Mouse (Mus musculus): ENCODE measurements around the gene Slc7a7. TPM values are rescaled to one million over a fixed set of nuclear protein-coding genes. Genes with fewer than 3 reads are reported as not detected.

Gene Slc7a7
- polyA plus RNA-seq, 1 experiment from 2014 or later = 7.9 TPM

DNA sequence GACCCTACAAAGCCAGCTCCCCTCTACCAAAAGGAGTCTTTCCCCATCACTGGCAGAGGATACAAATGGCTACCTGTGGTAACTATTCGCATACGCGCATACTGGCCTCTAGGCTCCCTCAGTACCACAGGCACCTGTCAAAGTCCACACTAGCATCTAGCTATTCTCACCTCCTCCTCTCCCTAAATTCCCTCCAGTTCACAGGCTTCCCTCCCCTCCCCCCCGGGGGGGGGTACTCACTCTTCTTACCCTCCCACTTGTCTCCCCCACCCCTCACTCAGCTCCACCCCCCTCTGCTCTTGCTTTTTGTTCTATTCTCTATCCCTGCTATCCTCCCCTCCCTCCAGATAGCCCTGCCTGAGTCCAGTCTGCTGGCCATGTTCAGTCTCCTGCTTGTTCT, 37.0 kb downstream of the Slc7a7 start:
- no peaks in the 10 kb centered on the region; the same call in 1 of the 2 replicates for H3K4me1 ChIP-seq (replicated peaks)
- no peak overlapping the region for H3K4me2 ChIP-seq
- H3K4me3 ChIP-seq = no peak overlapping the region
- no peak overlapping the region for H3K9ac ChIP-seq
- no peaks in the 10 kb centered on the region for H3K9me3 ChIP-seq
- no peak overlapping the region for H3K27ac ChIP-seq (replicated peaks)
- WGBS = 72% methylated on average over 4 of the region's 4 CpGs
- no peak for ATAC-seq (ENCODE audit: low read depth)
- H3K27me3 ChIP-seq = no peaks in the 10 kb centered on the region
- H3K36me3 ChIP-seq = no peaks in the 10 kb centered on the region

GRCm38 (mm10) chr14:54379571-54379970, 38.0 kb downstream of the Slc7a7 start:
- 67% methylated on average over 13 of the region's 13 CpGs for WGBS

DNA sequence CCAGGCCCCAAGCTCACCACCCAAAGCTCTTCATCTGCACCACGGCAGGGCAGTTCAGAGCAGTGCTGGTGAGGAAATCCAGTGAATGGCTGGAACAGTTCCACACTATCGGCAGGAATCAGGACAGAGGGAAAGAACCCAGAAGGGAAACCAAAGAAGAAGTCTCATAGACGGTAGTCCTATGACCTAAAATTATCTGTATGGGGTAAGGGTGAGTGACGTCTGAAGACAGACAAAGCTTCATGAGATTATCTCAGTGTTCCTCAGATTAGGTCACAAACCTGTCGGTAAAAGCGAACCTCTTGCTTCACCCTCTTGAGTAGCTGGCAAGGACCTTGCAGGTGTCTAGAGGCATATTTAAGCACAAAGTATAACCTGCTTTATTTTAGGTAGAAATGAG, 40.4 kb downstream of the Slc7a7 start:
- H3K4me2 ChIP-seq = no peak overlapping the region
- H3K9me3 ChIP-seq = no peaks in the 10 kb centered on the region
- no peaks in the 10 kb centered on the region for H3K36me3 ChIP-seq
- no peaks in the 10 kb centered on the region for H3K27me3 ChIP-seq
- H3K4me1 ChIP-seq (replicated peaks) = no peaks in the 10 kb centered on the region
- no peak overlapping the region for H3K4me3 ChIP-seq
- no peak for ATAC-seq (ENCODE audit: low read depth)
- no peak overlapping the region for H3K9ac ChIP-seq
- no peak overlapping the region for H3K27ac ChIP-seq (replicated peaks)
- 91% methylated on average over 6 of the region's 6 CpGs for WGBS

More at GRCm38 (mm10) chr14:54379571-54379970, 38.0 kb downstream of the Slc7a7 start:
- no peaks in the 10 kb centered on the region for H3K27me3 ChIP-seq
- H3K9ac ChIP-seq = no peak overlapping the region
- H3K4me3 ChIP-seq = no peak overlapping the region
- no peak overlapping the region for H3K4me2 ChIP-seq
- H3K27ac ChIP-seq (replicated peaks) = no peak overlapping the region
- ATAC-seq (ENCODE audit: low read depth) = no peak
- no peaks in the 10 kb centered on the region for H3K36me3 ChIP-seq
- no peaks in the 10 kb centered on the region for H3K9me3 ChIP-seq
- no peaks in the 10 kb centered on the region; the same call in 1 of the 2 replicates for H3K4me1 ChIP-seq (replicated peaks)

DNA sequence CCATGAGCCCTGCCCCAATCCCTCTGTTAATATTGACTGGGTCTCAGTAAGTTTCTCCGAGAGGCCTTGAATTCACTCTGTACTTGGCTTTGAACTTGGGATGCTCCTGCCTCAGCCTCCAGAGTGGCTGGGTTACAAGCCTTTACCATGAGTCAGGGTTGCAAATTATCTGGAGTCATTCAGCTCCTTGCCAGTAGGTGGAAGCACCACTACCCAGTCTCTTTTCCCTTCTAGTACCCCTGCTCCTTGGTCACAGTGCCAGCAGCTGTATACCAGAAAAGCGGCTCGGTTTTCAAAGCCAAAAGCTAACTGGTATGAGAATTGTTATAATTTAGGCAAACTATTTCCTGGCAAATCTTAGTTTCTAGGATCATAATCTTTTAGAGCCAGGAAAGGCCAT, 41.7 kb downstream of the Slc7a7 start:
- no peak overlapping the region for H3K4me2 ChIP-seq
- H3K4me3 ChIP-seq = no peak overlapping the region
- H3K9me3 ChIP-seq = no peaks in the 10 kb centered on the region
- WGBS = 77% methylated on average over 3 of the region's 3 CpGs
- H3K27me3 ChIP-seq = no peaks in the 10 kb centered on the region
- H3K27ac ChIP-seq (replicated peaks) = no peak overlapping the region
- peaks cover 9% of the 10 kb centered on the region for H3K36me3 ChIP-seq
- H3K4me1 ChIP-seq (replicated peaks) = no peaks in the 10 kb centered on the region
- no peak for ATAC-seq (ENCODE audit: low read depth)
- no peak overlapping the region for H3K9ac ChIP-seq

DNA sequence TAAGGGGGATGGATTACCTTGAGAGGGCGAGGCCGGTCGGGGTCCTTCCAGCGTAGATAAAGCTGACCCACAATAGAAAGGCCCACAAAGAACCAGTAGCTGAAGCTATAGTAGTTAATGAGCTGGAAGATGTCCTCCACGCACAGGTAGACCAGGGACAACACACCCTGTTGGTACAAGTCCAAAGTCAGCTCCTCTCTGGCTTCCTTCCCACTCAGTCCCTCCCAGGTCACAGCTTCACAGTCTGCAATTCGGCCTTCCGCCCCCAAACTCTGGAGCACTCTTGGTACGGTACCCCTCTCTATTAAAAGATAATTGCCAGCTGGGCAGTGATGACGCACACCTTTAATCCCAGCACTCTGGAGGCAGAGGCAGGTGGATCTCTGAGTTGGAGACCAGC, 44.7 kb downstream of the Slc7a7 start:
- H3K27ac ChIP-seq (replicated peaks) = no peak overlapping the region
- WGBS = 95% methylated on average over 9 of the region's 9 CpGs
- H3K9me3 ChIP-seq = no peaks in the 10 kb centered on the region
- H3K27me3 ChIP-seq = no peaks in the 10 kb centered on the region
- H3K4me2 ChIP-seq = no peak overlapping the region
- no peak overlapping the region for H3K4me3 ChIP-seq
- H3K36me3 ChIP-seq = peaks cover 39% of the 10 kb centered on the region
- no peak overlapping the region for H3K9ac ChIP-seq
- ATAC-seq (ENCODE audit: low read depth) = no peak
- H3K4me1 ChIP-seq (replicated peaks) = no peaks in the 10 kb centered on the region

- no peaks in the 10 kb centered on the region for H3K4me1 ChIP-seq (replicated peaks)
- no peak overlapping the region for H3K27ac ChIP-seq (replicated peaks)
- no peaks in the 10 kb centered on the region for H3K9me3 ChIP-seq
- peak; percentile 52 for ATAC-seq (ENCODE audit: low read depth)
- WGBS = 97% methylated on average over 10 of the region's 10 CpGs
- H3K9ac ChIP-seq = no peak overlapping the region
- H3K36me3 ChIP-seq = peaks cover 53% of the 10 kb centered on the region
- no peaks in the 10 kb centered on the region for H3K27me3 ChIP-seq
- no peak overlapping the region for H3K4me3 ChIP-seq
- H3K4me2 ChIP-seq = no peak overlapping the region
Measured at GRCm38 (mm10) chr14:54371460-54371859, 46.1 kb downstream of the Slc7a7 start.

GRCm38 (mm10) chr14:54370595-54370994, 47.0 kb downstream of the Slc7a7 start:
- H3K9ac ChIP-seq = no peak overlapping the region
- H3K4me2 ChIP-seq = no peak overlapping the region
- no peaks in the 10 kb centered on the region for H3K9me3 ChIP-seq
- 93% methylated on average over 6 of the region's 6 CpGs for WGBS
- ATAC-seq (ENCODE audit: low read depth) = no peak
- H3K4me1 ChIP-seq (replicated peaks) = no peaks in the 10 kb centered on the region
- H3K36me3 ChIP-seq = peaks cover 60% of the 10 kb centered on the region
- H3K27ac ChIP-seq (replicated peaks) = no peak overlapping the region
- H3K27me3 ChIP-seq = no peaks in the 10 kb centered on the region
- no peak overlapping the region for H3K4me3 ChIP-seq

DNA sequence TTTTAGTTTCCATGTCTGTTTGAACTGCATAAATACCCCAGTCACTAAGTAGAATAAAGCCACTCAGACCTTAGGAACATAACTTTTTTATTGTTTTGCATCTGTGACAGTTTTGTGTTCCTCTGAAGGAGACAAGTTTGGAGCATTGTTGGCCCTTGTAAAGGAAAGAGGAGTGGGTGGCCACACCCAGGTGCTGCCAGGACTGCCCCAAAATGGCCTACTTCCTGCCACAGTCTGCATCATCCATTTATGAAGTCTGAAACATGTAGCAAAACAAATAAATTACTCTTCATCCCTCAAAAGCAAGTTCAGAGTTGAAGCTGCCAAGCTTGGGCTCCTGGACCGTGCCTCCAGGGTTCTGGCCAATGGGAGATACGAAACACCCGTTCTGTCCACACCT, 48.2 kb downstream of the Slc7a7 start:
- Histone ChIP-seq H3K4me1 (replicated peaks) (no peaks in the 10 kb centered on the region), H3K27ac (replicated peaks) (no peak overlapping the region), H3K9me3 (no peaks in the 10 kb centered on the region), H3K27me3 (no peaks in the 10 kb centered on the region), H3K9ac (no peak overlapping the region), H3K4me3 (no peak overlapping the region), H3K36me3 (peaks cover 72% of the 10 kb centered on the region), H3K4me2 (no peak overlapping the region)
- no peak for ATAC-seq (ENCODE audit: low read depth)
- 96% methylated on average over 3 of the region's 3 CpGs for WGBS

DNA sequence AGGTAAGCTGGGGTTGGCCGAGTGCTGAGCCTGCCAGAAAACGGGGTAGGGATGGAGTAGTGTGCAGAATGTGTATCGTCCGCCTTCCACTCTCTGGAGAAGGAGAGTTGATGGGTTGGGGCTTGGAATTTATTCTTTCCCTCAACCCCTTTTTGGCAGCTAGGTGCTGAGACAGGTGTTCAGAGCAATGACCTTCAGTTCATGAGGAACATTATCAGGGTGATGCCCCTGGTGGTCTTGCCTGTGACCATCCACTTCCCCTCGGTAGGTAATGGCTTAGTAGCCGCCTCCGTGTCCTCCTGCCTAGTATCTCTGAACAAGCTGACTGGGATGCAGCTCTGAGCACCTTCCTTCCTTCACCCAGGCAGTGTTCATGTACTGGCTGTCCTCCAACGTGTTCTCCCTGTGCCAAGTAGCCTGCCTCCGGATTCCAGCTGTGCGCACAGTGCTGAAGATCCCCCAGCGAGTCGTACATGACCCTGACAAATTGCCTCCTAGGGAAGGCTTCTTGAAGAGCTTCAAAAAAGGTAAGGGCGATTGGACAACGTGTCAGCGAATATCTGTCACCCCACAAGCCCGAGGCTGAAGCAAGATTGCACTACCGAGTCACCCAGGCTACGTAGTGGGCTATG, 50.0 kb downstream of the Slc7a7 start:
- no peaks in the 10 kb centered on the region for H3K9me3 ChIP-seq
- H3K36me3 ChIP-seq = peaks cover 89% of the 10 kb centered on the region
- H3K4me1 ChIP-seq (replicated peaks) = peaks cover 8% of the 10 kb centered on the region
- 93% methylated on average over 18 of the region's 18 CpGs for WGBS
- H3K27ac ChIP-seq (replicated peaks) = no peak overlapping the region
- H3K4me3 ChIP-seq = no peak overlapping the region
- no peak overlapping the region for H3K4me2 ChIP-seq
- H3K9ac ChIP-seq = no peak overlapping the region
- no peaks in the 10 kb centered on the region for H3K27me3 ChIP-seq
- no peak for ATAC-seq (ENCODE audit: low read depth)

- no peak overlapping the region for H3K4me2 ChIP-seq
- H3K36me3 ChIP-seq = peaks cover 85% of the 10 kb centered on the region
- no peaks in the 10 kb centered on the region for H3K27me3 ChIP-seq
- no peaks in the 10 kb centered on the region for H3K9me3 ChIP-seq
- peaks cover 18% of the 10 kb centered on the region for H3K4me1 ChIP-seq (replicated peaks)
- no peak for ATAC-seq (ENCODE audit: low read depth)
- no peak overlapping the region for H3K9ac ChIP-seq
- WGBS = 96% methylated on average over 10 of the region's 10 CpGs
- H3K4me3 ChIP-seq = no peak overlapping the region
- H3K27ac ChIP-seq (replicated peaks) = no peak overlapping the region
Measured at GRCm38 (mm10) chr14:54366581-54366980, 51.0 kb downstream of the Slc7a7 start.

- no peaks in the 10 kb centered on the region for H3K9me3 ChIP-seq
- H3K27me3 ChIP-seq = no peaks in the 10 kb centered on the region
- ATAC-seq (ENCODE audit: low read depth) = no peak
- no peak overlapping the region for H3K4me2 ChIP-seq
- peaks cover 21% of the 10 kb centered on the region for H3K4me1 ChIP-seq (replicated peaks)
- no peak overlapping the region for H3K4me3 ChIP-seq
- H3K36me3 ChIP-seq = peaks cover 73% of the 10 kb centered on the region
- WGBS = 91% methylated on average over 5 of the region's 5 CpGs
- H3K9ac ChIP-seq = no peak overlapping the region
- no peak overlapping the region for H3K27ac ChIP-seq (replicated peaks)
Measured at GRCm38 (mm10) chr14:54365026-54365645, 52.4 kb downstream of the Slc7a7 start.

- ATAC-seq (ENCODE audit: low read depth) = no peak
- no peaks in the 10 kb centered on the region for H3K9me3 ChIP-seq
- H3K27ac ChIP-seq (replicated peaks) = no peak overlapping the region
- peaks cover 53% of the 10 kb centered on the region for H3K36me3 ChIP-seq
- 96% methylated on average over 8 of the region's 8 CpGs for WGBS
- H3K4me2 ChIP-seq = no peak overlapping the region
- H3K27me3 ChIP-seq = no peaks in the 10 kb centered on the region
- H3K9ac ChIP-seq = no peak overlapping the region
- no peak overlapping the region for H3K4me3 ChIP-seq
- peaks cover 21% of the 10 kb centered on the region for H3K4me1 ChIP-seq (replicated peaks)
Measured at GRCm38 (mm10) chr14:54363156-54363555, 54.4 kb downstream of the Slc7a7 start.

Measured in neural tube, embryonic 13.5 days (tissue).